Mouse (Mus musculus) midbrain, embryonic 10.5 days (tissue): Measurements from ENCODE around the gene Ccdc58. TPM values are rescaled to one million over a fixed set of nuclear protein-coding genes. Genes with fewer than 3 reads are reported as not detected.
"Not testable (repeated sequence)": the region's sequence is repeated elsewhere in the genome, so short reads cannot be mapped to it uniquely, and the experiment has no call there.

Experiments used
- DNase-seq: peaks from one replicate; pipeline ENCODE4 v3.0.0-alpha.2; 2017; ENCODE audit warnings: low spot score
- H3K27ac ChIP-seq: fragments of 300-500 bp; sonication (generic); replicated peaks from 2 replicates; pipeline ENCODE4 v1.5.1; 2016; ENCODE audit warnings: mild to moderate bottlenecking
- H3K27me3 ChIP-seq: fragments of 300-500 bp; sonication (generic); 2 replicates; pipeline ENCODE4 v1.6.1; 2016; ENCODE audit warnings: low read depth, mild to moderate bottlenecking; ENCODE audit not compliant: poor library complexity, severe bottlenecking
- H3K36me3 ChIP-seq: fragments of 300-500 bp; sonication (generic); 2 replicates; pipeline ENCODE4 v1.6.1; 2016; ENCODE audit warnings: mild to moderate bottlenecking, moderate library complexity
- H3K4me1 ChIP-seq: fragments of 300-500 bp; sonication (generic); 2 replicates; pipeline ENCODE4 v1.6.1; 2016
- H3K4me3 ChIP-seq: fragments of 300-500 bp; sonication (generic); 2 replicates; pipeline ENCODE4 v1.5.1; 2016; ENCODE audit warnings: mild to moderate bottlenecking, moderate library complexity
- H3K9me3 ChIP-seq: fragments of 300-500 bp; sonication (generic); replicated peaks from 2 replicates; pipeline ENCODE4 v1.6.1; 2016; ENCODE audit warnings: mild to moderate bottlenecking
- WGBS: fragments of 180-500 bp; shearing (Covaris S2); methylation state at CpG from one replicate; pipeline ENCODE4 v1.1.7; 2016; 5-methylcytosine and 5-hydroxymethylcytosine counted together
- polyA plus RNA-seq: library from polyadenylated mRNA; unstranded; fragments of >200 nt; fragmentation: Nextera tagmentation; extraction: Ambion mirVana; gene quantifications from 2 replicates; pipeline ENCODE4 v1.2.1, GENCODE M21; 2016

The Ccdc58 gene
- polyA plus RNA-seq = 79.9 and 103 TPM in 2 replicates

- DNase-seq = peak; percentile 91
- under 1% methylated on average over 81 of the region's 81 CpGs for WGBS
- Histone ChIP-seq H3K27ac (peak within 1 kb of the TSS; percentile 99), H3K36me3 (peaks cover 17% of the 10 kb centered on the region), H3K9me3 (no peaks in the 10 kb centered on the region), H3K4me1 (peaks cover 29% of the 10 kb centered on the region), H3K4me3 (peak within 1 kb of the TSS; percentile 82), H3K27me3 (no peaks in the 10 kb centered on the region)
Observed at GRCm38 (mm10) chr16:36071450-36072379, at the start of gene Ccdc58, which contains the start of gene Fam162a. Gene Ccdc58 (plus strand): TSS chr16:36071685. Gene Fam162a (minus strand): TSS chr16:36071594.

GRCm38 (mm10) chr16:36028120-36028519 is 43.4 kb upstream of the Ccdc58 start:
- not testable (repeated sequence) for DNase-seq, H3K27me3 ChIP-seq, H3K4me3 ChIP-seq, H3K9me3 ChIP-seq, H3K27ac ChIP-seq
- H3K4me1 ChIP-seq = peaks cover 12% of the 10 kb centered on the region; the same call in 1 of the 2 replicates
- WGBS = 68% methylated on average over 1 of the region's 2 CpGs
- H3K36me3 ChIP-seq = peaks cover 69% of the 10 kb centered on the region

DNA sequence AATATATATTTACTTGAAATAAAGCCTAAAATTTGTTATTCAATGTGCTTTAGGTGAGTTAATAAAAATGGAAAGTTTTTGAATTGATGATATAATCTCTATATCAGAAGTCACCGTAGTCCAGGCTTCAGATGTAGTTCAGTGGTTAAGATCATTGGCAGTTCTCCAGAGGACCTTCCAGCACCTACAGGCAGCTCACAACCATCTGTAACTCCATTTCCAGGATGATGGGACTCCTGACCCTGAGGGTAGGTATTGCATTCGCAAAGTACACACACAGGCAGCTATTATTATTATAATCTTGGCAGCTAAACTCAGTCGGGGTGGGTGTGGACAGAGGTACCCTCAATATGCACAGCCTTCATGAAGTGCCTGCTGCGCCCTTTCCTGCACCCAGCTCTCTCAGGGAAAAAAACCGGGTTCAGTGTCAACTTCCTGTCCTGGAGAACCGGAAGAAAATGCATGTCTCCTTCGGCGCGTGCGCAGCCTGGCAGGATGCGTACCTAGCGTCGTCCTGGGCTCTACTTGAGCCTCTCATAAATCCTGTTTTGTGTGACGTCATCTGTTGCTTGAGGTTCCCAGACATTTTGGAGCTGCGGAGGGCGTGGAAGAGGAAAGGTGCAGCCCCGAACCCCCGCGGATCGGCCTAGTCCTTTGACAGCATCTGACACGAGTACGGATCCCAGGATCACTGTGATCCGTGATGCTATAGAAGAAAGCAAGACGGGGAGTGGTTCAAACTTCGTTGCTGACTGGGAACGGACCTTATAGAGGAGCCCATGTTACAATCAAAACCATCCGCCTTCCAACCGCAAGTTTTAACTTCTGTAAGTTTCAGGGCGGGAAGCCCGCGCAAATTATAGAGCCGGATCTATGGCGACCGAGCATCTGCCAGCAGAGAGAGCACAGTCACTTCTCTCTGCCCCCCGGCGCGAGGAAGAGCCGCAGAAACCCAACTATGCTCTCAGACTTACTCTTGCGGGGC is 30.6 kb upstream of the Ccdc58 start, which contains the start of gene Wdr5b:
Gene Wdr5b (plus strand): TSS at position 551 of the 985 bp plus-strand sequence.
- Histone ChIP-seq H3K4me1 (peaks cover 27% of the 10 kb centered on the region), H3K9me3 (no peaks in the 10 kb centered on the region), H3K36me3 (peaks cover 37% of the 10 kb centered on the region), H3K27ac (peak within 1 kb of the TSS; percentile 88), H3K27me3 (no peaks in the 10 kb centered on the region), H3K4me3 (peak within 1 kb of the TSS; percentile 72)
- 3% methylated on average over 39 of the region's 39 CpGs for WGBS
- DNase-seq = peak; percentile 87

- WGBS = 34% methylated on average over 11 of the region's 11 CpGs
- Histone ChIP-seq H3K4me3 (peak overlapping the region; percentile 72), H3K4me1 (peaks cover 27% of the 10 kb centered on the region), H3K27ac (peak overlapping the region; percentile 88), H3K27me3 (no peaks in the 10 kb centered on the region), H3K36me3 (peaks cover 40% of the 10 kb centered on the region), H3K9me3 (no peaks in the 10 kb centered on the region)
- DNase-seq = no peak
Observed at GRCm38 (mm10) chr16:36041625-36042020, 29.9 kb upstream of the Ccdc58 start.

DNA sequence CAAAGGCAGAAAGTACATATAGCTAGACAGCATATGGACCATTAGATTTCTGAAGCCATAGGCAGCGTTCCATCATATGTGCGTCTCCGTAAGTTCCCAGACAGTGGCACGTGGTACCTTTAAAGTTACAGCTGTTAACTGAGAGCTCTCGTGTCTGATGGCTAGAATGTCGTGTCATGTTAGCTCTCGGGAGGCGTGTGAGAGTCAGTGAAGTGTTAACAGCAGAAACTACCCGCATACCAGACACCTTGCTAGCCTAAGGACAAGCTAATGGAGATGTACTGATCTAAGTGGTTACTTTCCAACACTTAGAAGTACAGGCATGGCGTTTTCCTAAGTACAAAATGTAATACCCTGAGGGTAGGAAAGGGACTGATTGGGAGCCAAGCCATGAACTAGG is 28.4 kb upstream of the Ccdc58 start:
- H3K9me3 ChIP-seq = no peaks in the 10 kb centered on the region
- H3K4me1 ChIP-seq = peaks cover 27% of the 10 kb centered on the region
- no peak overlapping the region for H3K27ac ChIP-seq
- WGBS = 87% methylated on average over 10 of the region's 10 CpGs
- peaks cover 52% of the 10 kb centered on the region for H3K36me3 ChIP-seq
- H3K27me3 ChIP-seq = no peaks in the 10 kb centered on the region
- no peak overlapping the region for H3K4me3 ChIP-seq
- no peak for DNase-seq

DNA sequence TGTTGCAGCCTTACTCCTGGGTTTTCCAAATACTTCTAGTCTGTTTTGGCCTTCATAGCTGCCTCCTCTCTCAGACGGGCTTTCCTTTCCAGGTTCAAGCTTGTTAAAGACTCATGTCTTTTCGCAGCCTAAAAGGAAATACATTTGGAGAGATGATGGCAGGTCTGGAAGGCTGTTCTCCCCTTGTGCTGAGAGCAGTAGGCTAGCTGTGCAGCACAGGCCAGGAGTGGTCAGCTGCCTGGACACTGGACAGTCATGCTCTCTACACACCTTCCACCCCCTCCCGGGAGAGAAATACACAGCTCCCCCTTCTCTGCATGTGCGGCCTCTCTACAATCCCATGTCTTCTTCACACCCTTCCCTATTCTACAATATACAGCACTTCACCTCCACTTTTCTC is 27.5 kb upstream of the Ccdc58 start:
- H3K4me3 ChIP-seq = no peak overlapping the region
- peaks cover 61% of the 10 kb centered on the region for H3K36me3 ChIP-seq
- H3K9me3 ChIP-seq = no peaks in the 10 kb centered on the region
- H3K27ac ChIP-seq = no peak overlapping the region
- 89% methylated on average over 4 of the region's 4 CpGs for WGBS
- peaks cover 27% of the 10 kb centered on the region for H3K4me1 ChIP-seq
- no peak for DNase-seq
- H3K27me3 ChIP-seq = no peaks in the 10 kb centered on the region

DNA sequence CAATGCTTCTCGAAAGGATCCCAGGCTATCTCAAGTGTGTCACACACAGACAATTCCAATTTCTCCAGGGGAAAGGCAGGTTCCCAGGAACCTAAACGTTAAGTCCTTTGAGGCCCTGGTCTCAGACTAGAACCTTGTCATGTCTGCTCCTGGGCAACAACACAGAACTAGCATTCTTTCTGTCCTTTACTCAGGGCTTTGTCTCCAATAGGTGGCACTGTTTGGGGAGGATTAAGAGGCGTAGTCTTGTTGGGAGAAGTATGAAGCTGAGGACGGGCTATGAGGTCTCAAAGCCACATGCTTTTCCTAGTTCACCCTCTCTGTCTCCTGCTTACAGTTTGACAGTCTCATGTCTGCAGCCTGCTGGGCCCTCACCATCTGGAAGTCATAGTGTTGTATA is 23.9 kb upstream of the Ccdc58 start:
- no peaks in the 10 kb centered on the region for H3K9me3 ChIP-seq

GRCm38 (mm10) chr16:36051491-36051890 is 20.0 kb upstream of the Ccdc58 start:
- DNase-seq = no peak
- WGBS = 93% methylated on average over 6 of the region's 6 CpGs
- Histone ChIP-seq H3K27me3 (no peaks in the 10 kb centered on the region), H3K9me3 (no peaks in the 10 kb centered on the region), H3K36me3 (peaks cover 94% of the 10 kb centered on the region), H3K4me3 (no peak overlapping the region), H3K27ac (no peak overlapping the region), H3K4me1 (no peaks in the 10 kb centered on the region)

More for the DNA sequence above, 23.9 kb upstream of the Ccdc58 start:
- 89% methylated on average over 4 of the region's 4 CpGs for WGBS
- H3K4me1 ChIP-seq = peaks cover 8% of the 10 kb centered on the region
- H3K4me3 ChIP-seq = no peak overlapping the region
- no peak for DNase-seq
- H3K27ac ChIP-seq = no peak overlapping the region
- no peaks in the 10 kb centered on the region for H3K27me3 ChIP-seq
- peaks cover 96% of the 10 kb centered on the region for H3K36me3 ChIP-seq

- no peaks in the 10 kb centered on the region for H3K27me3 ChIP-seq
- DNase-seq = no peak
- no peak overlapping the region for H3K27ac ChIP-seq
- no peak overlapping the region for H3K4me3 ChIP-seq
- peaks cover 76% of the 10 kb centered on the region for H3K36me3 ChIP-seq
- no peaks in the 10 kb centered on the region for H3K9me3 ChIP-seq
- 91% methylated on average over 6 of the region's 6 CpGs for WGBS
- H3K4me1 ChIP-seq = no peaks in the 10 kb centered on the region
Observed at GRCm38 (mm10) chr16:36053524-36054275, 17.8 kb upstream of the Ccdc58 start.

DNA sequence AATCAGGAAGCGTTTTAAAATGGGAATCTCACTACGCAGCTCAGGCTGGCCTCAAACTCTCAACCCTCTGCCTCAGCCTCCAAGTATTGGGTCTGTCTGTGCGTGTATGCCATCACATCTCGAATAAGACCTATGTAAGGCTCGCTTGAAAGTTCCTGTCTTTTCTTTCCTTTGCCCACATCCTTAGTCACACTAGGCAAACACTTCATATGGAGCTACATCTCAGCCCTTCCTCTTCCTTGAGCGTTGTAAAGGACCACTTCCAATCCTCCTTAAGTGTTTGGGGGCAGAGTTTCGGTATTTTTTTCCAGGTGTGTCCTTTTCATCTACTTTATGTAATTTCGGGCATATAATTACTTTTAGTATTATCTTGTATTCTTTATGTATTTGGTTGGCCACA is 16.6 kb upstream of the Ccdc58 start:
- Histone ChIP-seq H3K4me1 (no peaks in the 10 kb centered on the region), H3K36me3 (peaks cover 64% of the 10 kb centered on the region), H3K27ac (no peak overlapping the region), H3K9me3 (no peaks in the 10 kb centered on the region), H3K4me3 (no peak overlapping the region), H3K27me3 (no peaks in the 10 kb centered on the region)
- no peak for DNase-seq
- WGBS = 89% methylated on average over 8 of the region's 8 CpGs

- H3K9me3 ChIP-seq = no peaks in the 10 kb centered on the region
- DNase-seq = no peak
- H3K4me3 ChIP-seq = no peak overlapping the region
- 92% methylated on average over 11 of the region's 11 CpGs for WGBS
- H3K4me1 ChIP-seq = no peaks in the 10 kb centered on the region
- H3K36me3 ChIP-seq = peaks cover 52% of the 10 kb centered on the region
- no peak overlapping the region for H3K27ac ChIP-seq
- no peaks in the 10 kb centered on the region for H3K27me3 ChIP-seq
Observed at GRCm38 (mm10) chr16:36056416-36056815, 15.1 kb upstream of the Ccdc58 start.
